Mouse (Mus musculus) spleen, adult 2 months (tissue): ENCODE measurements around the gene Col1a2.

Experiments used
- CTCF ChIP-seq: fragments of 200-500 bp; IDR thresholded peaks from 2 replicates; pipeline ENCODE4 v1.5.1; 2011; ENCODE audit warnings: mild to moderate bottlenecking, inconsistent platforms; ENCODE audit not compliant: insufficient read depth, insufficient read length, insufficient replicate concordance; ENCODE audit errors: extremely low read depth
- POLR2A ChIP-seq: fragments of 200-500 bp; IDR thresholded peaks from 2 replicates; pipeline ENCODE4 v1.6.1; 2011; ENCODE audit warnings: low read depth, low read length, inconsistent platforms

DNA sequence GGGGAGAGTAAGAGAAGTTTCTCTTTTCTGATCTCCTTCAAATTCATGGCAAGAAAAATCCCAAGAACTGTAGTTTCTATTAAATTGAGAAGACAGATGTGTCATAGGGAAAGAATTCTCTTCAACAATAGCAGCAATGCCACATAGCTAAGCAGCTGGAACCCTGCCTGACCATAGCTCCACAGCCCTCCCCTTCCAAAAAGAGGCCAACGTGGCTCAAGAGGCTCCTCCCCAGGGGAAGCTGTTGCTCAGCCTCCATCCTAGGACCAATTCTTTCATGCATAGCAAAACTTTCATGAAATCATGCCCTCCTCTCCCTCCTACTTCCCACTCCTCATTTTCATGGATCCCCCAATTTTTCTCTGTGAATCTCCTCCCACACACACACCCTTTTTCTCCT lies 16.3 kb upstream of the Col1a2 start:
- TF ChIP-seq CTCF (no peak), POLR2A (no peak)
